Comparison of ENCODE assay signal across 8 mouse cellular contexts in the genomic region with DNA sequence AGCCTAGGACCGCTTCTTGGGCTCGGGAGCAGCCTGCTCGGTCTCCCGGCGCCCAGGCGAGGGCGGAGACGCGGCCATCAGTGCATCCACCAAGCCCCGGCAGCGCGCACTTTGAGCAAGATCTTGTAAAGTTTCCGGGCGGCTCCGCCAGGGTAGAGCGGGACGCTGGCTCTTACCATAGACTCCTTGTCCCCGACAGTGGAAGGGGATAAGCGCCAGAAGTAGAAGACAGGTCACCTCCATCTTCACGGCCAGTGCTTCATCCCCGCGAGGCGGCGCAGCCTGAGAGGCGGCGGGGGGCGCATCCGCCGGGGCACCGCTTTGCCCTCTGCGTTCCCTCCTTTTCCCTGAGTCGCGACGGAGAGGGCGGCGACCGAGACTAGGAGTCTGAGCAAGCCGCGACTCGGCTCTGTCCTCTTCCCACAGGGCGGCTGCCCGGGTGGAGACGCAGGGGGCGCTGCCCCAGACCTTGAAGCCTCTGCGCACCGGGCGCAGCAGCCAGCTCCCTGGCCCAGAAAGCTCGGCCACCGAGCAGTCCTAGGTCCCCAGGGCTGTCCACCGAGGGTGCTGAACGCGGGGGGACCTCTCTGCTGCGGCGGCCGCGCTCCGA.
DNase-seq lines count a peak whose midpoint lies in the region; ATAC-seq and TF ChIP-seq lines count a peak whose summit lies in the region.

No protein-coding gene starts in this region.

- H3K4me2 ChIP-seq in forebrain, embryonic 12.5 days = peak overlapping the region; percentile 97
- H3K4me2 ChIP-seq in hindbrain, embryonic 16.5 days (ENCODE audit: low read length) = peak overlapping the region; percentile 88
- peak overlapping the region; percentile 96 for H3K4me2 ChIP-seq in liver, postnatal 0 days (ENCODE audit: low read depth, low read length)

- TF ChIP-seq EP300 in liver, postnatal 0 days (IDR thresholded peaks at IDR 0.05; ENCODE audit: low read depth) = no peak

- no peaks in the 10 kb centered on the region for H3K9me3 ChIP-seq in forebrain, embryonic 12.5 days
- H3K9me3 ChIP-seq in hindbrain, embryonic 16.5 days (ENCODE audit: control insufficient read depth, low read length) = no peaks in the 10 kb centered on the region
- H3K9me3 ChIP-seq in liver, postnatal 0 days (ENCODE audit: low read length) = no peaks in the 10 kb centered on the region; the same call in 1 of the 2 replicates

- under 1% methylated on average over 56 of the region's 57 CpGs for WGBS in forebrain, embryonic 12.5 days
- 0% methylated on average over 50 of the region's 57 CpGs for WGBS in hindbrain, embryonic 16.5 days
- 2% methylated on average over 41 of the region's 57 CpGs for WGBS in liver, postnatal 0 days (ENCODE audit: insufficient replicate concordance)
- WGBS in olfactory bulb, adult 2 months = under 1% methylated on average over 57 of the region's 57 CpGs

- peak overlapping the region; percentile 91 for H3K27ac ChIP-seq in forebrain, embryonic 12.5 days
- peak overlapping the region; percentile 92 for H3K27ac ChIP-seq in hindbrain, embryonic 16.5 days (ENCODE audit: low read depth, low read length)
- H3K27ac ChIP-seq in liver, postnatal 0 days (ENCODE audit: low read depth) = no peak overlapping the region
- H3K27ac ChIP-seq in olfactory bulb, adult 2 months (ENCODE audit: insufficient read depth, low read depth, low read length) = no peak overlapping the region

- TF ChIP-seq POLR2A in olfactory bulb, adult 2 months (IDR thresholded peaks at IDR 0.05; ENCODE audit: insufficient read depth, low read depth, low read length) = no peak

- H3K27me3 ChIP-seq in forebrain, embryonic 12.5 days = peaks cover 55% of the 10 kb centered on the region
- no peaks in the 10 kb centered on the region for H3K27me3 ChIP-seq in hindbrain, embryonic 16.5 days (replicated peaks; ENCODE audit: control insufficient read depth, insufficient read depth, low read length)
- H3K27me3 ChIP-seq in liver, postnatal 0 days (ENCODE audit: insufficient read depth, low read length) = peaks cover 77% of the 10 kb centered on the region

- ATAC-seq in forebrain, embryonic 12.5 days (ENCODE audit: low FRiP score) = peak; percentile 27; the same call in 1 of the 2 replicates
- ATAC-seq in hindbrain, embryonic 16.5 days = 0 out of 2 replicates have a peak, but pooled peaks have one; percentile 9
- peak; percentile 40 for ATAC-seq in liver, postnatal 0 days

- peak; percentile 57 for DNase-seq in left cerebral cortex, postnatal 4 days
- no peak for DNase-seq in left cerebral cortex, adult 11 months (ENCODE audit: low spot score)
- DNase-seq in adrenal gland, postnatal 10 days = peak; percentile 58
- DNase-seq in liver, postnatal 0 days = peak; percentile 59
- no peak for DNase-seq in c-Kit-positive CD71-positive TER-119-positive erythroid progenitor cells, embryonic 14.5 days (ENCODE audit: low spot score)

- H3K36me3 ChIP-seq in forebrain, embryonic 12.5 days (replicated peaks) = no peaks in the 10 kb centered on the region
- H3K36me3 ChIP-seq in hindbrain, embryonic 16.5 days (ENCODE audit: control insufficient read depth, insufficient read depth, low read length) = no peaks in the 10 kb centered on the region
- no peaks in the 10 kb centered on the region for H3K36me3 ChIP-seq in liver, postnatal 0 days (replicated peaks; ENCODE audit: insufficient read depth, low read length)

- intact Hi-C loops in left cerebral cortex, postnatal 4 days (cut with DNase I) = loop anchor here (5.0 to 10.0 kb wide), 2 partner anchors 273 to 570 kb away; a partner anchor contains a TSS

- peaks cover 61% of the 10 kb centered on the region for H3K4me1 ChIP-seq in forebrain, embryonic 12.5 days
- peaks cover 38% of the 10 kb centered on the region for H3K4me1 ChIP-seq in hindbrain, embryonic 16.5 days (ENCODE audit: control insufficient read depth, insufficient read depth, low read depth, low read length)
- peaks cover 26% of the 10 kb centered on the region for H3K4me1 ChIP-seq in liver, postnatal 0 days (ENCODE audit: insufficient read depth)
- H3K4me1 ChIP-seq in olfactory bulb, adult 2 months (ENCODE audit: control insufficient read depth, insufficient read depth, low read length) = peaks cover 40% of the 10 kb centered on the region

- peak; percentile 51 for TF ChIP-seq CTCF in liver, postnatal 0 days (IDR thresholded peaks at IDR 0.05; ENCODE audit: low read depth)
- TF ChIP-seq CTCF in olfactory bulb, adult 2 months (IDR thresholded peaks at IDR 0.05; ENCODE audit: insufficient read depth, low read depth, low read length) = no peak

- H3K9ac ChIP-seq in forebrain, embryonic 12.5 days = peak overlapping the region; percentile 81
- H3K9ac ChIP-seq in hindbrain, embryonic 16.5 days (ENCODE audit: low read depth, low read length) = peak overlapping the region; percentile 81
- peak overlapping the region; percentile 56 for H3K9ac ChIP-seq in liver, postnatal 0 days (replicated peaks)

- H3K4me3 ChIP-seq in forebrain, embryonic 12.5 days (replicated peaks) = peak overlapping the region; percentile 73
- peak overlapping the region; percentile 72 for H3K4me3 ChIP-seq in hindbrain, embryonic 16.5 days (ENCODE audit: low read length)
- H3K4me3 ChIP-seq in liver, postnatal 0 days (ENCODE audit: low read depth, low read length) = peak overlapping the region; percentile 58
- peak overlapping the region; percentile 55 for H3K4me3 ChIP-seq in olfactory bulb, adult 2 months (ENCODE audit: insufficient read depth, low read depth, low read length)

Comparison
In these comparisons a context has a peak if more than half of its experiments do, and no peak if none do; other contexts are left out.
1. DNase-seq: peak in left cerebral cortex, postnatal 4 days (single experiment), adrenal gland, postnatal 10 days (single experiment) and liver, postnatal 0 days (single experiment); none in left cerebral cortex, adult 11 months (single experiment) and c-Kit-positive CD71-positive TER-119-positive erythroid progenitor cells, embryonic 14.5 days (single experiment).
2. H3K27ac ChIP-seq: peak in forebrain, embryonic 12.5 days (single experiment) and hindbrain, embryonic 16.5 days (single experiment); none in liver, postnatal 0 days (single experiment) and olfactory bulb, adult 2 months (single experiment).
3. Peak in every context shown above with its lines, with median percentiles within 50 percentile points of each other: ATAC-seq, H3K4me2 ChIP-seq, H3K4me3 ChIP-seq and H3K9ac ChIP-seq.